Mouse (Mus musculus) adrenal gland, adult 8-10 months (tissue): ENCODE data around the gene Lrrc8e. TPM values are rescaled to one million over a fixed set of nuclear protein-coding genes. Genes with fewer than 3 reads are reported as not detected.
"Not testable (repeated sequence)": the region's sequence is repeated elsewhere in the genome, so short reads cannot be mapped to it uniquely, and the experiment has no call there.

Experiments used
- DNase-seq: peaks from one replicate; pipeline ENCODE4 v3.0.0; 2022
- total RNA-seq, 4 experiments: library from RNA; stranded (reverse); gene quantifications; 2 replicates each; pipeline ENCODE4 v1.2.4; 2022

Lrrc8e gene
- total RNA-seq, 4 experiments from 2014 or later, result 27.4 to 59.1 (median 32.8) TPM

GRCm38 (mm10) chr8:4222059-4222458 lies 4.6 kb upstream of the Lrrc8e start:
- DNase-seq, result no peak

GRCm38 (mm10) chr8:4226323-4226722 lies 304 bp upstream of the Lrrc8e start:
- DNase-seq, result no peak

GRCm38 (mm10) chr8:4227919-4228318 lies 1.3 kb downstream of the Lrrc8e start:
- DNase-seq, result no peak

- DNase-seq, result peak; percentile 6
Measured at GRCm38 (mm10) chr8:4229784-4230183, 3.2 kb downstream of the Lrrc8e start.

- peak; percentile 14 for DNase-seq
Measured at GRCm38 (mm10) chr8:4230612-4231351, 4.2 kb downstream of the Lrrc8e start.

- peak; percentile 62 for DNase-seq
Measured at GRCm38 (mm10) chr8:4237814-4238433, 11.3 kb downstream of the Lrrc8e start.

GRCm38 (mm10) chr8:4238434-4239192 lies 12.0 kb downstream of the Lrrc8e start, which contains the start of the genes Map2k7 and Gm49320:
Gene Map2k7 (plus strand): TSS chr8:4238740.
Gene Gm49320 (plus strand): TSS chr8:4238865.
- DNase-seq, result peak; percentile 100

- no peak for DNase-seq
Measured at GRCm38 (mm10) chr8:4239193-4239890, 12.7 kb downstream of the Lrrc8e start.

- DNase-seq, result no peak
Measured at GRCm38 (mm10) chr8:4245061-4245460, 18.4 kb downstream of the Lrrc8e start.

GRCm38 (mm10) chr8:4245737-4246136 lies 19.1 kb downstream of the Lrrc8e start:
- no peak for DNase-seq

GRCm38 (mm10) chr8:4247241-4247640 lies 20.6 kb downstream of the Lrrc8e start:
- no peak for DNase-seq

GRCm38 (mm10) chr8:4247951-4248540 lies 21.4 kb downstream of the Lrrc8e start, which contains the start of gene Tgfbr3l:
Gene Tgfbr3l (plus strand): TSS chr8:4248214.
- no peak for DNase-seq

- no peak for DNase-seq
Measured at GRCm38 (mm10) chr8:4249213-4249612, 22.6 kb downstream of the Lrrc8e start.

- peak; percentile 76 for DNase-seq
Measured at GRCm38 (mm10) chr8:4250306-4250970, 23.8 kb downstream of the Lrrc8e start.

GRCm38 (mm10) chr8:4252116-4252760 lies 25.6 kb downstream of the Lrrc8e start:
- DNase-seq, result no peak

- DNase-seq, result peak; percentile 93
Measured at GRCm38 (mm10) chr8:4252934-4253841, 26.6 kb downstream of the Lrrc8e start, which contains the start of gene Snapc2. Gene Snapc2 (plus strand): TSS chr8:4253080.

- DNase-seq, result no peak
Measured at GRCm38 (mm10) chr8:4254001-4254400, 27.4 kb downstream of the Lrrc8e start.

- DNase-seq, result not testable (repeated sequence)
Measured at GRCm38 (mm10) chr8:4255471-4255870, 28.8 kb downstream of the Lrrc8e start.

GRCm38 (mm10) chr8:4256911-4257310 lies 30.3 kb downstream of the Lrrc8e start:
- no peak for DNase-seq

GRCm38 (mm10) chr8:4257350-4257749 lies 30.7 kb downstream of the Lrrc8e start:
- no peak for DNase-seq
